Mouse (Mus musculus) embryo, embryonic 11 days (tissue): ENCODE measurements around the gene Nat8f4.
"Not testable (repeated sequence)": the region's sequence is repeated elsewhere in the genome, so short reads cannot be mapped to it uniquely, and the experiment has no call there.

Experiments
- DNase-seq: peaks from one replicate; pipeline ENCODE4 v3.0.0-alpha.2; 2015

The Nat8f4 gene

DNA sequence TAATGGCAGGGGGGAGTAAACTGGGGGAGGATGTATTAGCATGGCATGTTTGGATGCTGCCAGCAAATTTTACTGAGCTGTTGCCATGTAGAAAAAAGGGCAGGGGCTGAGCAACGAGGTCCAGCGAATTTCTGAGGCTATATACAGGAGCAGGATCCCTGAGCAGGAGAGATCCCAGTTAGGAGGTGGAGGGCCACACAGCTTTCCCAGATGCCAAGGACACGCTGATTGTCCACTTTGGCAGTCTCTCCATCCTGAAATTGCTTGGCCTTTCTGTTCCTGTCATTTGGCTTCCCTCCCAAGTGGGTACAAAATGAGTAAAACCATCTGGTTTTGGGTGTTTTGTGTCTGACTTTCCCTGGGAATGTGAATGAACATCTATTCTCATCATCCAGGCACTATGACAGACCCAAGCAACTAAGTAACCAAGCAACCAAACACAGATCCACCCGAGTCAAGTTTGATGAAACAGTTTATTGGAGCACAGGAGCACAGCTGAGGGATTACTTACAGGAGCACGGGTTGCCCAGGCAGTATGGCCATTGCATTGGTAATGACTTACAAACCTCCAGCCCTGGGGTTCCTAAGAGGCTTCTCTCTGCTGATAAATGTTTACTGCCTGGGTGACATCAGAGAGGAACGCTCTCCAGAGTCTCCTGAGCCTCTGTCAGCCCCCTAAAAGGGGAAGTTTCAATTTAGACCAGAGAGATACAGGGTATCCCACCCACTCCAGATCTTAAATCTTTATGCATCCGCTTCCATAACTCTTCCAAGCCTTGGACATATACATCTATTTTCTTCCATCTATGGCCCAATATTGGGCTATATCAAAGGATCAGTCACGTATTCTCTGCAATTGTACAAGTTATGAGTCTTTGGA lies 5.8 kb downstream of the Nat8f4 start:
- DNase-seq, result not testable (repeated sequence)

DNA sequence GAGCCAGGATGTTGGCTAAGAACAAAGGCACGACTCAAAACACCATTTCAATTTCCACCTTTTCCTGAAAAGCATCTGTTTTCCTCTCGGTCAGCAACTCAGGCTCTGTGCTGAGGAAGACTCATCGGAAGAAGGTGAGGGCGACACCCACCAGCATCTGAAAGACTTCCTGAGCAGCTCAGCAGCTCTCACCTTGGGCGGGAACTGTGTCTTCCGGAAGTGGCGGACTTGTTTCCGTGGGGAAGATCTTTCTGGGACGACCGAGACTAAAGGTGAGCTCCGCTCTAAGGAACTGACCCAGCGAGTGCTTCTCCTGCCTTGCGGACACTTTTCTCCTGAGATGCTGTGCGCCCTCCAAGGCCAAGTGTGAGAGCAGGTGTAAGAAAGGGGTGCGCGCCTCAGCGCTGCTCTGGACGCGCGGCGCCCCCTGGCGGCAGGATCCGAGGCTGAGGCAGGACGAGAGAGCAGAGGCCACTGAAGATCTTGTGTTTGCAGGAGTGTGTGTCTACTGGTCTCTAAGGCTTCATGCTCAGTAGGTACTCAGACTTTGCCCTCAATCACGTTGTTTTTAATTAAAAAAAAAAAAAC lies 9.5 kb downstream of the Nat8f4 start:
- not testable (repeated sequence) for DNase-seq

DNA sequence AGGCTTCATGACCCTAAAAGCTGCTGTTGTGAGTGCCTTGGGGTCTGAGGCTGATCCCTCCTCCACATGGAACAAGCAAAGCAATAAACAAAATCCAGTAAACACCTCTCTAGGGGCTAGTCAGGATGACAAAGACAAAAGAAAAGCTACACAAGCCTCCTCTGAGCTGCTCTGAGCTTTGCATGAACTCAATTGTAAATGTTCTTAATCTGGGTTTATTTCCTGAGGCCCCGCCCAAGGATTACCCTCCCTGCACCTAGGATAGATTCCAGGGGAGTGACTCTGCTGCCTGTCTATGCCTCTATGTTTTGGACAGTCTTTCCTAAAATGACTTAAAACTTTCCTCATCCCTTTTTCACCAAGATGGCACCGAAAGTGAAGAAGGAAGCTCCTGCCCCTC lies 15.7 kb downstream of the Nat8f4 start:
- no peak for DNase-seq

DNA sequence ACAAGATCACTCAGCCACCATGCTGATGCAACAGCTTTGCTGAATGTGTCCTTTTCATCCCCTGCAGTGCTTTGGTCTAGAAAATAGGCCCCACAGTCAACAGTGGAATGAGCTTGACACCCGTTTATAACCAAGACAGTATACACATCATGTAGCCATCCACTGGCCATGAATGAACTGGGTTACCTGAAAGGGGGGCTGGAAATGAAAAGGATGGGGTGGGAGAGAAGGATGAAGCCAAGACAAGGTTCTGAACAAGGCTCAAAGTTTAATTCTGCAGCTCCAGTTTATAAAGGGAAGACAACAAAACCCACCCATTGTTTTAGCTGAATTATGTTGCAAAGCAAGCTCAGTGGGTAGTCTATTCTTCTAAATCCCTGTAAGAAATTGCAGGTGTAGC lies 20.4 kb downstream of the Nat8f4 start:
- DNase-seq, result no peak

DNA sequence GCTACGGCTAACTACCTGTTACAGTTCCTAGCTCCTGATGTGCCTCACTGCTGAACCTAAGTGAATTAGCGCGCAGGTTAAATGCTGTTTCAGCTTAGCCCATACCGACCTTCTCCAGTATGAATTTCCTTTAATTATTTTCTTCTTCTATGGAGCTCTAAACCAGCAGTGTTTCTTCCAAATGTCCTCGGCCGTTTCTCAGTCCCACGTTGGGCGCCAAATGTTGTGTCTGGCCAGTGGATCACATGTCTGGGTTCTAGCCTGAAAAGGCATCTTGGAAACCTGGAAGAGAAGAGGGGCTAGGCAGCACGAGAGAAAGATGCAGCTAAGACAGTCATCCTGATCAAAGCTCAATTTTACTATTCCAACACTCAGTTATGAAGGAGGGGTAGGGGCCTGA lies 21.4 kb downstream of the Nat8f4 start:
- DNase-seq, result not testable (repeated sequence)

DNA sequence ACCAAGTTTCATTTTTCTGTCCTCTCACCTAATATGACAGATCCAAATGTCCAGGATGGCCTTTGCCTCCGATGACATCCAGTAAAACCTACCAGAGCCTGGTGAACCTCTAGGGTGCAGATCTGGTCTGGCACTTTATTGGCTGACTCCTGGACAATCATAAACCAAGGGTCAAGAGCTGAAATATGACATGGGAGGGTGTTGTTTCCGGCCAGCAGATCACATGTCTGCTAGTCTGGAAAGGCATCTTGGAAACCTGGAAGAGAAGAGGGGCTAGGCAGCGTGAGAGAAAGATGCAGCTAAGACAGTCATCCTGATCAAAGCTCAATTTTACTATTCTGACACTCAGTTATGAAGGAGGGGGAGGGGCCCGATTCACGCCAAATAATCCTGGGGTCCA lies 35.7 kb downstream of the Nat8f4 start, which contains the start of gene Nat8f2:
Gene Nat8f2, minus strand, starts transcription at position 153 of the 400 bp plus-strand sequence.
- not testable (repeated sequence) for DNase-seq

DNA sequence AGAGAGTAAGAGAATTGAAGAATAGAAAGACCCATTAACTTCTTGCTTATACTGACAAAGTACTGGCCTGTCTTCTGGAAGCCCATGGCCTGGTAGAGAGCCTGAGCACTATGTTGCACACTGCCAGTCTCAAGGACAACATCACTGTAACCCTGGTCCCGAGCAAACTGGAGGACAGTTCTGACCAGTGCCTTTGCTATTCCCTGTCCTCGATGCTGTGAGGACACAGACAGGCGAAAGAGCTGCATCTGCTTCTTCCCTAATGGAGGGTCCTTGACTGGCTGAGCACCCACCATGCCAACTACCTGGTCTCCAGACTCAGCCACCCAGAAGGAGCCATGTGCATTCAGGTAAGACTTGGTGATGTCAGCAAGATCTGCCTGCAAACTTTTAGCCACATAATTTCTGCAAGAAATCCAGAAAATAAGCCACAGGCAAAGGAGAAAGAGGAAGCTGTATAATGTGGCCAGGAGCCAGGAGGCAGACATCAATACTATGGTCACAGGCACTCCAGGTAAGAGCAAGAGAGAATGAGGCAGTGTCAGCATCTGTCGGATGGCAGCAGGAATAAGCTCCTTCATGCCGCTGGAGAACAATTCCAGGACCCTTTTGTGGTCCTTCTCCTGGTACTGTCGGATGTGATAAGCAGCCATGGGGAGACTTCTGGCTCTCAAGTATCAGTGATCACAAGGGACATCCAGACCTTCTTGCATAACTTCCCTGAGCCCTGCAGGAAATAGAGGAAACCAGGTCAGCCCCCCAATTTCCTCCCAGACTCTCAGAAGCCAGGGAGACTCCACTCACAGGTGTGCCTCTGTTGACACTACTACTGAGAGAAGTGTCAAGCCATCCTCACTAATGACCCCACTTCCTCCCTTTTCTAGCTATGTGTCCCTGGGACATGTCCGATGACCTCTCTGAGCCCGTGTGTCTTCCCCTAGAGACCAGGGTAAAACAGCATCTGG lies 36.7 kb downstream of the Nat8f4 start:
- no peak for DNase-seq

DNA sequence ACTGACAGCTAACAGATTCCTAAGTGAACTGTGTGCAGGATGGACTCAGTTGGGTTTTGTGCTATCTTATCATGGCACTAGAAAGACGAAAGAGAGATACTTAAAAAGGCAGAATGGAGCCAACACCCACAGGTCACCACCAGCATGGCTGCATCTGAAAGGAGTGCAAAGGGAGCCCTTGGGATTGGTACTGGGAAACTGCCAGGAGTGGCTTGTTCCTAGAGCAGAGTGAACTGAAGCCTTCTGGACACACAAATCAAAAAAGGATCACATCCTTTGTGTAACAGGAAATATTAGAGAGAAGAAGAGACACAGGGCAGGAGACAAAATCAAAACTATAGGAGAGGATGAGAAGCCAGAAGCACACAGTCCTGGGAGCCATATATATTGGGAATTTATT lies 37.7 kb downstream of the Nat8f4 start:
- DNase-seq, result not testable (repeated sequence)

DNA sequence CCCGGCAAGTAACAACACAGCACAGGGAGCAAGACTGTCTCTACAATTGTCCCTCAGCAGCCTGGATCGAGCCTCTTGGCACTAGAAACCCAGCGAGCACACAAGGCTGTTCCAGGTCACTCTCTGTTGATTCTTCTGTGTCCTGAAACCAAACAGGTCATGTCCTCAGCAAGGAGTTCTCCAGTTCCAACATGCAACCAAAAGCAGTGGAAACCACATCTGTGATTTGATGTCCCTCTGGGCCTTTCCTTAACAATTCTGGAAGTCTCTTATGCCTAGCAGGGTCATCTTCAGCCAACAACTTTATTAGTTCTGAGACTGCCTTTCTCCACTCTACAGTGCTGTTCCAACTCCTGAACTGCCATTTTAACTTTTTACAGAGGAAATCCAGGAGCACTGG lies 38.5 kb downstream of the Nat8f4 start:
- not testable (repeated sequence) for DNase-seq

DNA sequence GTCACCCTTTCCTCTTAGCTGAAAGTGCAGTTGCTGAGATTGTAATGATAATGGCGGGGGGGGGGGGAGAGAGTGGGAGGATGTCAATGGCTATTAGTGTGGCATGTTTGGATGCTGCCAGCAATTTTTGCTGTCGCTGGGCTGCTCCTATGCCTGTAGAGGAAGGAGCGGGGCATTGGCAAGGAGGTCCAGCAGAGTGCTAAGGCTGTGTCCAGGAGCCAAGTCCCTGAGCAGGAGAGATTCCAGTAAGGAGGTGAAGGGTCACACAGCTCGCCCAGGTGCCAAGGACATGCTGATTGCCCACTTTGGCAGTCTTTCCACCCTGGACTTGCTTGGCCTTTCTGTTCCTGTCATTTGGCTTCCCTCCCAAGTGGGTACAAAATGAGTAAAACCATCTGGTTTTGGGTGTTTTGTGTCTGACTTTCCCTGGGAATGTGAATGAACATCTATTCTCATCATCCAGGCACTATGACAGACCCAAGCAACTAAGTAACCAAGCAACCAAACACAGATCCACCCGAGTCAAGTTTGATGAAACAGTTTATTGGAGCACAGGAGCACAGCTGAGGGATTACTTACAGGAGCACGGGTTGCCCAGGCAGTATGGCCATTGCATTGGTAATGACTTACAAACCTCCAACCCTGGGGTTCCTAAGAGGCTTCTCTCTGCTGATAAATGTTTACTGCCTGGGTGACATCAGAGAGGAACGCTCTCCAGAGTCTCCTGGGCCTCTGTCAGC lies 39.6 kb downstream of the Nat8f4 start:
- not testable (repeated sequence) for DNase-seq

DNA sequence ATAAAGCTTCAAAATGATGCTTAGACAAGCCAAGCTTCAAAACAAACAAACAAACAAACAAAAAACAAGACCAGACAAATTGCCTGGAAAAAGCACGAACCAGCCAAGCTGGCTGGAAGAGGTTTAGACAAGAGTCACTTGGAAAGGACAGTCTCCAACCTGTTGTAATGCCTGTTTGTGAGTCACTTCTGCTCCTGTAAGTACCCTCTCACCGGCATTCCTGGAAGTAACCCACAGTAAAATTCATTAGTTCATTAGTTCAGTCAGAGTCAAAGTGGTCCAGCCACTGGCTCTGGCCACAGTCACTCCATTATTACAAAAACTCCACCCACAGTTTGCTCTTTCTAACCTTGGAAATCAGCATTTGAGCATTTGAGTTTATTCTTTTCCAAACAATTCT lies 40.8 kb downstream of the Nat8f4 start:
- no peak for DNase-seq

DNA sequence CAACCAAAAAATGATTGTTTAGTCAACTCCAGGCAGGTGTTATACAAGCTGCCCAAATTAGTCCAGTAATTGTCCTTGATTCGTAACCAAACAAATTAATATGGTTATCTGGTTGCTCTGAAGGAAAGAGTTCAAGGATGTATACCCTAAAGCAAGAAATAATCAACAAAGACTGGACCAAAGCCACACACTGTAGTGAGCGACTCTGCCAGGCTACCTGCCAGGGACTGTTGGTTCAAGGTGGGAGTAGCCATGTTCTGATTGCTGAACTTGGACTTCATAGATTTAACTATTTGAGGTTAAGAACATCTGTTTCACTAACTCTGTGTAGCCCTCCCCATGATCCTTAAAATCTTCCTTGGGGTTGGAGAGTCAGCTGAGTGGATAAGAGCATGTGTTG lies 41.5 kb downstream of the Nat8f4 start:
- DNase-seq, result no peak

DNA sequence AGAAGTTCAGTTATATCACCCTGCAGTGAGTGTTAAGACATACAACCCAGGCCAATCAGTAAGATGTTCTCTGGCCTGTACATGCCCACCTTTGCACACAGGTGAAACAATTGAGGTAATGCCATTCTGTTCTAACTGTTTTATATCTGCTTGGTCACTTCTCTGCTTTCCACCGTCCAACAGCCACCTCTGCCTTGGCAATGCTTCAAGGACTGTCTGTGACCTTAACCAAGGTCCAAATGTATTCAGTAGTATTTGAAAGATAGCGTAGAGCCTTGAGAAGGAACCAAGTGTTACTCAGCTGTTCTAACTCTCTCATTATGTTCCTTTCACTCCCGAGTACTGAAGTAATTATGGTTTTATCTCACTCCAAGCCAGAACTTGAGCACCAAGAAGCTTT lies 42.1 kb downstream of the Nat8f4 start:
- no peak for DNase-seq

DNA sequence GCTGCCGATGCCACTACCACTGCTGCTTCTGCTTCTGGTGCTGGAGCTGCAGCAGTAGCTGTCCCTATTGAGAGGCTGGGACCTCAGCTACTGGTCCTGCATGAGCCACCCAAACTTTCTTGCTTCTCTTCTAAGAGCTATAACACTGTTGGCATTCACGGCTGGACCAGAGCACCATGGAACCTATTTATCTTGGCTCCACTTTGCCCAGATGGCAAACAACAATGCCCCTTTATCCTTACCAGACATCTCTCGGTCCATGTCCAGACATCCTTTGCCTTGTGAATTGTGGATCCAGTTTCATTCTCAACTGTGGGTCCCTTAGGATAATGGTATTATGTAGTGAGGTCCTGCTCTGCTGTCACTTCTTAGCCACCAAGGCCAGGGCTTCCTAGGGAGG lies 43.4 kb downstream of the Nat8f4 start:
- no peak for DNase-seq

DNA sequence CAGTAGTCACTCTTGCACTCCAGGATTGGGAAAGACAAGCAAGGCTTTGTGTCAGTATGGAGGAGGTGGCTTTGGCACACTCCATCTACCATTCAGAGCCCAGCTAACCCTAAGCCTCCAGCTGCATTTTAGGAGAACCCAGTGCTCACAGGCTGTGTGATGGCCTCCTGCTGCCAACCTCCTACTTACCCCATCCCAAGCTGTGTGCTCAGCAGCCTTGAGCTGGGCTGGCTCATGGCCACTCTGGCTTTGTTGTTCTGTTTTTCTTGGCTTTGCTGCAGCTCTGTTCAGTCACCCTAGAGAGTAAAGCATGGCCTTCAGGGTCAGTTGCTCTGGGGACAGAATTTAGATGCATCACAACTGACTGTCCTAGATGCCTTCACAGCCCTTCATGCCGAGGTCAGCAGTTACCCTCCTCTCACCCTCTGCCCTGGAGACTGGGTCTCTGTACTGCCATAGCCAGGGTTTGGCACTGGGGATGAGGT lies 48.4 kb downstream of the Nat8f4 start:
- no peak for DNase-seq

DNA sequence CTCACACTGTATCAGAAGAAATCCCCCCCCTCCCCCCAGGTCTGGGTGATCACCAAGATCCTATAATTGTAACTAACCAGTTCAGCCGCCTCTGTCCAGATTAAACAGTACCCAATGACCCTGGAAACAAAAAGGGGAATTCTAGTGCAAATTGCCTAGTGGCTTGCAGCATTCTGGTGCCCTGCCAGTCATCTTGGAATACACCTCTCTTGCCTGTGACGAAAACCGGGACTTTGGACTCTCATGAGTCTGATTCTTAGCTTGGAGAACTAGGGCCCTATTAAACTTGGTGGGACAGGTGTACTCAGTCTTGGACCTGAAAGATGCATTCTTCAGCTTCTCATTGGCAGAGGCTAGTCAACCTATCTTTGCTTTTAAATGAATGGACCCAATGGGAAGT lies 51.2 kb downstream of the Nat8f4 start:
- DNase-seq, result no peak

DNA sequence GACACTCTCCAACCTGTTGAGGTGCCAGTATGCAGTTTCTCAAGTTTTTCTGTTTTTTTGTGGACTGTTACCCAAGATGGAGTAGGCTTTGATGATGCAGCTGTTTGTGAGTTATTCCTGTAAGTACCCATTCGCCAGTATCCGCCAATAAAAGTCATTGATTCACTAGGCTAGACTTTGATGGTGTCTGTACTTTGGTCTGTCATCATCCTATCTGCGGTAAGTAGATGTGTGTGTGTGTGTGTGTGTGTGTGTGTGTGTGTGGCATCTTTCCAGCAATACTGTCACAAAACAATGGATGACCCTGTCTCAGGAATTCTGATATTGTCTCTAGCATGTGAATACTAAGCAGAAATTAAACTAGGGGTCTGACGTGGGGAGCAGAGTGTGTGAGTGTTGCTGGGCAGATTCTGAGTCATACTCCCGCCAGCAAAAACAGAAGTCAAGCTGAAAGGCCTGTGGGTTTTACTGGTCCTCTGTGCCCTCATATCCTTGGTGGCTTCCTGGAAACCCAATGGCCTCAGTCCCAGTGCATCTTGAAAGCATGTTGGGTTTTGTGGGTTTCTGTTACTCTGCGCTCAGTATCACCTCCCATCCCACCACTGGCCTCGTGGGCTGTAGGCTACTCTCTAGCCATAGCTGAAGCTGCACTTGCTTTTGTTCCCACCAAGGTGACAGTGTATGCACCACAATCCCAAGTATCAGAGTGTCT lies 53.5 kb downstream of the Nat8f4 start:
- DNase-seq, result no peak

DNA sequence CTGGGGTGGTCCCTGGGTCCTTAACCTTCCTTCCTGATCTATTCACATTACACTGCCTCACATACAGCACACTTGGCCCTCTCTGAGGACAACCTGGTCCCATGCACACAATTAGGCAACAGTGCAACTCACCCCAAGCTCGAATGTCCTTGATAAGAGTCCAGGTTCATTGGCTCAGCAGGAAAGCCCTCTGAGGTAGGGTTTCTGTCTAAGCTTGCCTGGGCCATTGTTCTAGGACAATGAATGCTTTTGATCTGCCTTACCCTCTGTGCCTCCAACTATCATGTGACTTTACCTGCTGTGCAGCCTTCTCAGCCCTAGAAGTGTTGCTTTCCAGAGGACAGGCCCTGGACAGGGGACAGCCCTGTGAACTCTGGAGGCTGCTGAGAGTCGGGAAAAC lies 55.4 kb downstream of the Nat8f4 start:
- DNase-seq, result no peak
